Mouse (Mus musculus) olfactory bulb, adult 2 months (tissue): ENCODE data around the gene Il20.

Experiments used
- CTCF ChIP-seq: fragments of 200-500 bp; IDR thresholded peaks from 2 replicates; pipeline ENCODE4 v1.5.1; 2012; ENCODE audit warnings: low read depth, mild to moderate bottlenecking, low read length, moderate library complexity; ENCODE audit not compliant: insufficient read depth
- POLR2A ChIP-seq: fragments of 200-500 bp; IDR thresholded peaks from 2 replicates; pipeline ENCODE4 v1.6.1; 2012; ENCODE audit warnings: mild to moderate bottlenecking, low read depth, low read length, moderate library complexity; ENCODE audit not compliant: insufficient read depth

DNA sequence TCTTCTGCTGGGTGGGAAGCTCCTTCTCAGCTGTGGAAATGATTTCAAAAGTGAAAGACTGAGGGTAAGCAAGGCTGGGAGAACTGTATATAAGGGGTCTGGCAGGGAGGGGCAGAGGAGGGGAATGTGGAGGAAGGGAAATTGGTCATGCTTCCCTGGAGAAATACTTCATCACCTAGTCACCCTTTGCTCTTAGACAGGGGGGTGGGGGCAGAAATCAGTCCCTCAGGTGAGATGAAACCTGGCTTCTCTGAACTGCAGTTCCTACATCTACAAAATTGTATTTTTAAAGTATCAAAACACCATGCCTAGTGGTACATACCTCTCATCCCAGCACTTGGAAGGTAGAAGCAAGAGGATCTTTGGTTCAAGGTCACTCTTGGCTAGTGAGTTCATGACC lies 23.9 kb downstream of the Il20 start, which contains the start of gene Il24:
- TF ChIP-seq CTCF (no peak), POLR2A (no peak)
